10 mouse cellular contexts compared by ENCODE assay signal in the genomic region with DNA sequence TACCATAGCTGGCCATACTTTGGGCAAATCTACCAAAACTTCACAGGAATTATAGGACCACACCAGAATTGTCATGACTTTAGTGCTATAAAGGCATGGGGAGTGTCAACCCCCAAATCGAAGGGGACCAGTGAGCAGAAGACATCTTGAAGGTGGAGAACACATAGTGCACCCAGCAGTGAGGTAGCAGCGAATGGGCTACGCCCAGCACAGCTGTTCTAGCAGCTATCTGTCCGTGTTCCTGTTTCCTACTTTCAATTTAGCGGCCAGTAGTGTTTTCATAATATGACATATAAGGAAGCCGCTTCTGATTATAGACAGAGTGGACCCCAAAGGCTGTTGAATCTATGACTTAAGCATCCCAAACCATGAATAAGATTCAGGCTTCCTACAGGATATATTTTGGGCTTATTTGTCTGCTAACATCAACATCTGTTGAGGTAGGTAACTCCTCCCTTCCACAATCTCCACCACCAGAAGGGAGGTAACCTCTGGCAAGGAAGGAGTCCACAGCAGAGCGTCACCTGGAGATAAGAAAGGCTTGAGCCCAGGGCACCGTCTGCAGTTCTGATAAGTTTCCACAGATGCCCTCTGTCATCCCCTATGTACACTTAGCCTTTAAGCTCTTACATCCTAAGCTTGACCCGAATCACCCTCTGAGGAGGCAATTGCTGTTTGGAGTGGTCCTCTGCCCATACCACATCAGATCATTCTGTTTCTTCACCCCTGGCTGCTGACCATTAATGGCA. TPM values are rescaled to one million over a fixed set of nuclear protein-coding genes. Genes with fewer than 3 reads are reported as not detected.
DNase-seq lines count a peak whose midpoint lies in the region; ATAC-seq and TF ChIP-seq lines count a peak whose summit lies in the region.
"Had no signal": no experiment of that assay in that cellular context is flagged by ENCODE, and none has a peak within 500 bp of the region (broad histone marks: within the 10 kb centered on the region; RNA-seq: fewer than 3 reads in every experiment).

No protein-coding gene starts in this region.

- no peak overlapping the region for H3K27ac ChIP-seq in intestine, postnatal 0 days (ENCODE audit: low read depth, low read length)
- no peak overlapping the region for H3K27ac ChIP-seq in midbrain, embryonic 13.5 days

- no peaks in the 10 kb centered on the region for H3K36me3 ChIP-seq in intestine, postnatal 0 days (ENCODE audit: control insufficient read depth, insufficient read depth)
- no peaks in the 10 kb centered on the region for H3K36me3 ChIP-seq in midbrain, embryonic 13.5 days

- 0 out of 2 replicates have a peak overlapping the region, but pooled peaks have one; percentile 17 for H3K4me2 ChIP-seq in intestine, postnatal 0 days (replicated peaks; ENCODE audit: low read depth)
- no peak overlapping the region for H3K4me2 ChIP-seq in midbrain, embryonic 13.5 days (replicated peaks)

- peak; percentile 4 for DNase-seq in heart, adult 8-10 months (ENCODE audit: low spot score)
- no peak for DNase-seq in heart, adult 9 months (ENCODE audit: low spot score in 2 of 2)
- DNase-seq in c-Kit-negative CD71-positive TER-119-positive erythroid progenitor cells, embryonic 14.5 days (ENCODE audit: low read depth, low spot score) = peak; percentile 92
- peak; percentile 45 to 56 for DNase-seq in spleen, postnatal 14 days (ENCODE audit: low spot score in 2 of 2)
- no peak for DNase-seq in left cerebral cortex, adult 18-20 months (ENCODE audit: low spot score in 2 of 2)
- DNase-seq in layer of hippocampus, adult 9-11 months = no peak
- DNase-seq: cerebellum, adult 11-12 months; layer of hippocampus, postnatal 36 days had no signal

- H3K9me3 ChIP-seq in intestine, postnatal 0 days (ENCODE audit: control insufficient read depth) = no peaks in the 10 kb centered on the region
- H3K9me3 ChIP-seq in midbrain, embryonic 13.5 days = no peaks in the 10 kb centered on the region

- 0 out of 2 replicates have a peak, but pooled peaks have one; percentile 32 for ATAC-seq in intestine, postnatal 0 days
- no peak for ATAC-seq in midbrain, embryonic 13.5 days

- no peaks in the 10 kb centered on the region for H3K27me3 ChIP-seq in intestine, postnatal 0 days (replicated peaks; ENCODE audit: control insufficient read depth, insufficient read depth, low read length)
- no peaks in the 10 kb centered on the region for H3K27me3 ChIP-seq in midbrain, embryonic 13.5 days

- peaks cover 16% of the 10 kb centered on the region for H3K4me1 ChIP-seq in intestine, postnatal 0 days (replicated peaks; ENCODE audit: control insufficient read depth, insufficient read depth, low read length)
- peaks cover 25% of the 10 kb centered on the region for H3K4me1 ChIP-seq in midbrain, embryonic 13.5 days (replicated peaks)

- no peak overlapping the region for H3K4me3 ChIP-seq in intestine, postnatal 0 days (ENCODE audit: low read depth, low read length)
- no peak overlapping the region for H3K4me3 ChIP-seq in midbrain, embryonic 13.5 days (replicated peaks)

- 63% methylated on average over 9 of the region's 9 CpGs for WGBS in intestine, postnatal 0 days
- WGBS in midbrain, embryonic 13.5 days = 94% methylated on average over 9 of the region's 9 CpGs

- no peak for TF ChIP-seq CTCF in intestine, postnatal 0 days (IDR thresholded peaks at IDR 0.05; ENCODE audit: low read depth)

- no peak overlapping the region for H3K9ac ChIP-seq in intestine, postnatal 0 days (ENCODE audit: low read depth, low read length)
- no peak overlapping the region for H3K9ac ChIP-seq in midbrain, embryonic 13.5 days (replicated peaks)

RNA-seq across cellular contexts. Expression of gene Trak2, which starts 19.4 kb away (rescaled TPM):
- total RNA-seq in heart, adult 8-10 months (2022) = 100 to 1,000 TPM; 204 to 258 (median 233) TPM
- 5.4 and 5.8 TPM in 2 replicates for polyA plus RNA-seq in intestine, postnatal 0 days (2015; fragmentation: Nextera tagmentation; extraction: Ambion mirVana)
- 100 to 1,000 TPM; 123 TPM for total RNA-seq in left cerebral cortex, adult 18-20 months (2021)
- 16.2 and 17.9 TPM in 2 replicates for polyA plus RNA-seq in midbrain, embryonic 13.5 days (2015; fragmentation: Nextera tagmentation; extraction: Ambion mirVana)

RNA-seq across cellular contexts. Expression of gene Stradb, which starts 19.5 kb away (rescaled TPM):
- total RNA-seq in heart, adult 8-10 months (2022) = 10 to 100 TPM; 70.3 to 88.6 (median 75.8) TPM
- 13.1 and 13.9 TPM in 2 replicates for polyA plus RNA-seq in intestine, postnatal 0 days (2015; fragmentation: Nextera tagmentation; extraction: Ambion mirVana)
- total RNA-seq in left cerebral cortex, adult 18-20 months (2021) = 10 to 100 TPM; 53.8 to 54.6 TPM
- polyA plus RNA-seq in midbrain, embryonic 13.5 days (2015; fragmentation: Nextera tagmentation; extraction: Ambion mirVana) = 74.9 and 77.0 TPM in 2 replicates

Comparison
In these comparisons a context has a peak if more than half of its experiments do, and no peak if none do; other contexts are left out.
1. DNase-seq: peak in heart, adult 8-10 months (single experiment), c-Kit-negative CD71-positive TER-119-positive erythroid progenitor cells, embryonic 14.5 days (single experiment) and spleen, postnatal 14 days (2 of 2); none in heart, adult 9 months (0 of 2), left cerebral cortex, adult 18-20 months (0 of 2) and layer of hippocampus, adult 9-11 months (single experiment).